Mouse (Mus musculus) frontal cortex, adult (tissue): ENCODE measurements at regions not wholly inside any gene's neighbourhood (a gene's known extent, or its start where the extent isn't known, plus 50 kb on each side); places are given as distances from the start of the nearest gene placed in this dataset.

Experiments used
- ATAC-seq: cut with Nextera tagmentation; 2 replicates; pipeline ENCODE4 v1.9.2; 2017; ENCODE audit warnings: mild to moderate bottlenecking, moderate library complexity, mixed read lengths; ENCODE audit not compliant: low TSS enrichment

DNA sequence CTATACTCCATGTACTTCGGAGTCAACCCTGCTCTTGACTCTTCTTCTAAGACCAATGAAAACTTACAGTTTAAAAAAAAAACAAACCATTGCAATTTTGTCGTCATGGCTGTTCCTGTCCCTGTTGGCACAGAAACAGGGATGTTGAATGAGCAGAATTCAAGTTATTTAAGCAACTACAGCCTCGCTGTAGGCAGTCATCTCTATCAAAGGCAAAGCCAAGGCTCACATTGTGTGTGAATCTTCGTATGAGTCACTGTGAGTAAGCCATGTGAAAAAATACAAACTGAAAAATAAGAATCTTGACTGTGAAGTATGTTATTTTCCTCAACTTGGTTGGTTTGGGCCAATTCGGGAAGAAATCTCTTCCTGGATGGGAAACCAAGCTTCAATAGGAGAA lies 81.9 kb upstream of the Vldlr start:
- ATAC-seq, result peak; percentile 91

- ATAC-seq, result no peak
Measured at GRCm38 (mm10) chr19:27140892-27141291, 75.4 kb upstream of the Vldlr start.

GRCm38 (mm10) chr19:27142181-27142580 lies 74.1 kb upstream of the Vldlr start:
- peak; percentile 88 for ATAC-seq

DNA sequence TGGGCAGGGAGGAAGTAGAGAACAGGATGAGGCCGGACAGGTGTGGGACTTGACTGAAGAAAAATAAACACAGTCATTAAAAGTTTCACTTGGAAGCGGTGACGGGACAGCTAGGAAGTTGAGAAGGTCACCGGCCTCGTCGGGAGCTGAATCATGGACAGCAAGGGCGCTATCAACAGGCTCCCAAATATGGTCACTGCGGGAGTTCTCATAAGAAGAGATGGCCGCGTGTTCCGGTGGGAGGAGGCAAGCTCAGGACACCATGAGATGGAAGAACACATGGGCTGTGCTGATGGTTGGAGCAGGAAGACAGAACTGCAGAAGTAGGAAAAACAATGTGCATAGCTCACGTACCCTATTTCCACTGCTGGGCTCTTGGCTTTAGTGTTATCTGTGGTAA lies 68.9 kb upstream of the Vldlr start:
- no peak for ATAC-seq

DNA sequence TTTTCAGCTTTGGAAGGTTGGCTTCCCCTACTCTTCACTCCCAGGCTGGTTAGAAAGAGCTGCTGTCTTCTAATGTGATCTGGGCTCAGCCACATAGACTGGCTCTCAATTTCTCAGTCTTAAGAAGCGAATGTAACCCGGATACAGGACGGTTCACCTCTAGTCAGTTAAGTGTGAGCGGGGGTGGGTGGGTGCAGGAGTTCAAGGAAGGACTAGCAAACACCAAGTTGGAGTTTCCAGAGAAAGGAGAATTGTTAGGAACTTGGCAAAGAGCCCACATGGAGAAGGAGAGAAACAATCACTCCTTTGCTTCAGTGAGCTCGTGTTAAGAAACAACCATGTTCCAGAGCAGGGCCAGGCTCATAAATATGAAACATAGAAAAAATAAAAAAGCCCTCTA lies 68.0 kb upstream of the Vldlr start:
- no peak for ATAC-seq

DNA sequence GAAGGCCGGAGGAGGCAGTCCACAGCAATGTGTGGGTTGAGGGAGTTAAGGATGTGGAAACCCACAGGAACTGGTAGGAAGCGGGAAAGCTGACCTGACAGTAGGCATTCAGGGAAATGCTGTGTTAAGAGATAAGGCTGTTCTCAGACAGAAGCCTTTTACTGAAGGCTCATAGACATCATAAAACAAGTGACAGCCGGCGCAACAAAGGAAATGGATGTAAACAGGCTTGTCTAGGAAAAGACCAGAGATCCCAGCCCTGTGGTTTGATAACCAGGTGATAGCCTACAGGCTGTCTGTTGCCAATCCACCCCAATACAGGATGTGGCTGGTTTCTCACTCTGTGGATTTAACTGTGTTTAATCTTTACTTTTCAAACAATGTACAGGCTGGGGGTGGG lies 66.7 kb upstream of the Vldlr start:
- no peak for ATAC-seq

DNA sequence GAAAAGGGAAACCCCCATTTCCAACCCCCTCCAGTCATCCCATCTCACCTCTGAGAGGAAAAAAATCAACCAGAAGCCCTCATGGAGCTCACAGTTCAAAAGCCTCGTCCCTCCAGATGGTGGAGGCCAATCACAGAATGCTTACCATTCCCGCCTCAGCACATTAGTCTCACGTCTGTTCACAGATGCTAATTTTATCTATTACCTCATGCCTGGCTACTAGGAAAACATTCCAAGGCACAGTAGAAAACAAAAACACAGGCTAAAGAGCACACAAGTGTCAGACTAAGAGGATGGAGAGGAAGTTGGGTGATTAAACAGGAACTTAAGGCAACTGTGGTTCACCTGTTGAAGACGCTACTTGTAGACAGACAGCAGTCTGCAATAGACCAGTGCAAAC lies 54.4 kb upstream of the Vldlr start:
- ATAC-seq, result no peak
